Mouse (Mus musculus) lung, postnatal 25 days (tissue): ENCODE data around the gene Alg5.
"Not testable (repeated sequence)": the region's sequence is repeated elsewhere in the genome, so short reads cannot be mapped to it uniquely, and the experiment has no call there.

Experiments
- DNase-seq: peaks from one replicate; pipeline ENCODE4 v3.0.0; 2022; ENCODE audit warnings: low spot score

Alg5 gene

GRCm38 (mm10) chr3:54737317-54737716 lies 2.0 kb downstream of the Alg5 start:
- no peak for DNase-seq

GRCm38 (mm10) chr3:54741965-54742364 lies 6.6 kb downstream of the Alg5 start:
- no peak for DNase-seq

- DNase-seq: no peak
Observed at GRCm38 (mm10) chr3:54745799-54746198, 10.5 kb downstream of the Alg5 start.

- no peak for DNase-seq
Observed at GRCm38 (mm10) chr3:54753411-54753810, 18.1 kb downstream of the Alg5 start.

- DNase-seq: peak; percentile 42
Observed at GRCm38 (mm10) chr3:54755145-54756041, 20.1 kb downstream of the Alg5 start, which contains the start of gene Smad9. Gene Smad9, plus strand, starts transcription at chr3:54755582.

GRCm38 (mm10) chr3:54756058-54756457 lies 20.7 kb downstream of the Alg5 start:
- no peak for DNase-seq

- no peak for DNase-seq
Observed at GRCm38 (mm10) chr3:54757446-54757845, 22.1 kb downstream of the Alg5 start.

- DNase-seq: no peak
Observed at GRCm38 (mm10) chr3:54759211-54759610, 23.9 kb downstream of the Alg5 start.

GRCm38 (mm10) chr3:54760321-54761115 lies 25.2 kb downstream of the Alg5 start:
- DNase-seq: no peak

- DNase-seq: no peak
Observed at GRCm38 (mm10) chr3:54761258-54761657, 25.9 kb downstream of the Alg5 start.

GRCm38 (mm10) chr3:54764418-54764817 lies 29.1 kb downstream of the Alg5 start:
- peak; percentile 22 for DNase-seq

- not testable (repeated sequence) for DNase-seq
Observed at GRCm38 (mm10) chr3:54765521-54765920, 30.2 kb downstream of the Alg5 start.

- no peak for DNase-seq
Observed at GRCm38 (mm10) chr3:54766034-54766433, 30.7 kb downstream of the Alg5 start.

- DNase-seq: no peak
Observed at GRCm38 (mm10) chr3:54766811-54767210, 31.5 kb downstream of the Alg5 start.

GRCm38 (mm10) chr3:54768592-54768991 lies 33.3 kb downstream of the Alg5 start:
- no peak for DNase-seq

- no peak for DNase-seq
Observed at GRCm38 (mm10) chr3:54769349-54770275, 34.3 kb downstream of the Alg5 start.

- no peak for DNase-seq
Observed at GRCm38 (mm10) chr3:54773613-54774012, 38.3 kb downstream of the Alg5 start.

- DNase-seq: no peak
Observed at GRCm38 (mm10) chr3:54775989-54776631, 40.8 kb downstream of the Alg5 start.

GRCm38 (mm10) chr3:54790601-54791000 lies 55.3 kb downstream of the Alg5 start:
- no peak for DNase-seq

- DNase-seq: no peak
Observed at GRCm38 (mm10) chr3:54791822-54792677, 56.7 kb downstream of the Alg5 start.
